In the genomic region with DNA sequence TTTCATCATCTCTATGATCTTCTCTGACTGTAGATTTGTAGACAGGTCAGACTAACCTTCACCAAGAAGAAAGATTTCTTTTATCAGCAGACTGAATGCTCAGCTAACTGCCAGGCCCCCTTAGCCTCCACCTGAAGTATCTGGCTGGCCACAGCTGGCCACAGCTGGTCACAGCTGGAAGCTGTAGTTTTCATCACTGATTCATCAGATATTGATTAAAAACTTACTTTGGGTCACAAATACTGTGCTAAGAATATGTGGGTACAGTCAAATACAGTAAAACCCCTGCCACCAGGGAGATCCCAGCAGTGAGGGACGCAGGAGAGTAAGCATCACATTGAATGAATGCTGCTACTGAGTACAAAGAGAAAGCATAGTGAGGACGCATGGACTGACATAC, we compare ENCODE assay signal across 19 mouse cellular contexts. TPM values are rescaled to one million over a fixed set of nuclear protein-coding genes. Genes with fewer than 3 reads are reported as not detected.
DNase-seq lines count a peak whose midpoint lies in the region; ATAC-seq lines count a peak whose summit lies in the region.
"Had no signal": no experiment of that assay in that cellular context is flagged by ENCODE, and none has a peak within 500 bp of the region (broad histone marks: within the 10 kb centered on the region; RNA-seq: fewer than 3 reads in every experiment).

No protein-coding gene starts in this region.

- H3K36me3 ChIP-seq in megakaryocyte, embryonic 14.5 days (replicated peaks; ENCODE audit: low read length) = no peaks in the 10 kb centered on the region
- H3K36me3 ChIP-seq in midbrain, embryonic 11.5 days (ENCODE audit: control insufficient read depth, insufficient read depth, low read length) = no peaks in the 10 kb centered on the region
- no peaks in the 10 kb centered on the region for H3K36me3 ChIP-seq in midbrain, embryonic 16.5 days (ENCODE audit: control insufficient read depth, insufficient read depth, low read length)
- H3K36me3 ChIP-seq: G1E had no signal

- no peak for ATAC-seq in megakaryocyte, adult 5-6 weeks (ENCODE audit: poor library complexity, severe bottlenecking)
- ATAC-seq in midbrain, embryonic 11.5 days (ENCODE audit: low FRiP score) = no peak
- no peak for ATAC-seq in midbrain, embryonic 16.5 days
- ATAC-seq: activated CD4-positive, CD25-positive, alpha-beta regulatory T cell, adult 4 months; CD4-positive, CD25-positive, alpha-beta regulatory T cell, adult 4 months; Patski had no signal

- peak overlapping the region; percentile 30 for H3K4me3 ChIP-seq in megakaryocyte, embryonic 14.5 days (replicated peaks)
- H3K4me3 ChIP-seq in midbrain, embryonic 11.5 days (ENCODE audit: low read depth, low read length) = no peak overlapping the region
- H3K4me3 ChIP-seq in midbrain, embryonic 16.5 days (ENCODE audit: low read depth, low read length) = no peak overlapping the region

- intact Hi-C loops in heart, postnatal 10 days (cut with DNase I) = no loop called here

- no peak overlapping the region for H3K27ac ChIP-seq in midbrain, embryonic 11.5 days (ENCODE audit: low read depth, low read length)
- no peak overlapping the region for H3K27ac ChIP-seq in midbrain, embryonic 16.5 days (ENCODE audit: low read length)

- DNase-seq in heart, adult 11 months = peak; percentile 87
- DNase-seq in heart, postnatal 10 days = no peak
- DNase-seq in midbrain, embryonic 11.5 days (ENCODE audit: low spot score, missing footprints) = peak; percentile 67
- DNase-seq: adrenal gland, adult 2 months; adrenal gland, adult 8-10 months; adrenal gland, postnatal 25 days; B cell, adult 2 months; cerebellum, adult 11 months; cerebellum, adult 11-12 months; cerebellum, adult 18-20 months had no signal

- H3K4me2 ChIP-seq in midbrain, embryonic 11.5 days = no peak overlapping the region
- H3K4me2 ChIP-seq in midbrain, embryonic 16.5 days (ENCODE audit: low read length) = no peak overlapping the region

- peaks cover 19% of the 10 kb centered on the region for H3K4me1 ChIP-seq in megakaryocyte, embryonic 14.5 days
- H3K4me1 ChIP-seq in midbrain, embryonic 11.5 days (ENCODE audit: control insufficient read depth, insufficient read depth, low read length) = peaks cover 5% of the 10 kb centered on the region
- no peaks in the 10 kb centered on the region for H3K4me1 ChIP-seq in midbrain, embryonic 16.5 days (ENCODE audit: control insufficient read depth, insufficient read depth, low read length)

- 84% methylated on average over 2 of the region's 2 CpGs for WGBS in midbrain, embryonic 11.5 days
- WGBS in midbrain, embryonic 16.5 days = 92% methylated on average over 2 of the region's 2 CpGs

- peaks cover 16% of the 10 kb centered on the region for H3K27me3 ChIP-seq in megakaryocyte, embryonic 14.5 days (replicated peaks)
- H3K27me3 ChIP-seq in midbrain, embryonic 11.5 days (ENCODE audit: control insufficient read depth, insufficient read depth, low read length) = no peaks in the 10 kb centered on the region
- no peaks in the 10 kb centered on the region for H3K27me3 ChIP-seq in midbrain, embryonic 16.5 days (ENCODE audit: control insufficient read depth, insufficient read depth, low read depth, low read length)
- H3K27me3 ChIP-seq: CH12.LX, Patski had no signal

- no peak overlapping the region for H3K9ac ChIP-seq in midbrain, embryonic 11.5 days (ENCODE audit: low read length)
- H3K9ac ChIP-seq in midbrain, embryonic 16.5 days (ENCODE audit: low read depth, low read length) = no peak overlapping the region

- peaks cover 21% of the 10 kb centered on the region for H3K9me3 ChIP-seq in megakaryocyte, embryonic 14.5 days
- H3K9me3 ChIP-seq in midbrain, embryonic 11.5 days (ENCODE audit: control insufficient read depth, low read length) = no peaks in the 10 kb centered on the region
- 0 out of 2 replicates have a peak, but pooled peaks cover 7% of the 10 kb centered on the region for H3K9me3 ChIP-seq in midbrain, embryonic 16.5 days (replicated peaks; ENCODE audit: control insufficient read depth, low read length, poor library complexity, severe bottlenecking)
- H3K9me3 ChIP-seq: G1E had no signal

RNA-seq across cellular contexts. Expression of a gene that starts 11.2 kb away (rescaled TPM):
- total RNA-seq in heart, postnatal 10 days (2021) = 10 to 100 TPM; 13.4 to 14.7 TPM
- polyA plus RNA-seq in megakaryocyte, embryonic 14.5 days (2012; ENCODE audit: insufficient read depth, low replicate concordance) = not detected in 2 replicates
- total RNA-seq in megakaryocyte, adult 5-6 weeks (2015) = not detected in 2 replicates
- total RNA-seq in megakaryocyte, adult 5-6 weeks (2017) = not detected in 2 replicates
- 14.0 and 17.0 TPM in 2 replicates for polyA plus RNA-seq in midbrain, embryonic 11.5 days (2014; fragmentation: Nextera tagmentation; extraction: Ambion mirVana)
- 4.6 TPM in 2 replicates for polyA plus RNA-seq in midbrain, embryonic 16.5 days (2015; fragmentation: Nextera tagmentation; extraction: Ambion mirVana)
- total RNA-seq: CH12.LX, MEL had no signal
- polyA plus RNA-seq: CD4-positive, CD25-positive, alpha-beta regulatory T cell, adult 4 months; G1E; Patski had no signal

Comparison
In these comparisons a context has a peak if more than half of its experiments do, and no peak if none do; other contexts are left out.
1. DNase-seq: peak in heart, adult 11 months (single experiment) and midbrain, embryonic 11.5 days (single experiment); none in heart, postnatal 10 days (0 of 2).